Mouse (Mus musculus) cerebellum, adult 11-12 months (tissue): Measurements from ENCODE around the gene Tyrobp.

ENCODE experiments used
- DNase-seq: peaks from one replicate; pipeline ENCODE4 v3.0.0; 2022

Gene Tyrobp

DNA sequence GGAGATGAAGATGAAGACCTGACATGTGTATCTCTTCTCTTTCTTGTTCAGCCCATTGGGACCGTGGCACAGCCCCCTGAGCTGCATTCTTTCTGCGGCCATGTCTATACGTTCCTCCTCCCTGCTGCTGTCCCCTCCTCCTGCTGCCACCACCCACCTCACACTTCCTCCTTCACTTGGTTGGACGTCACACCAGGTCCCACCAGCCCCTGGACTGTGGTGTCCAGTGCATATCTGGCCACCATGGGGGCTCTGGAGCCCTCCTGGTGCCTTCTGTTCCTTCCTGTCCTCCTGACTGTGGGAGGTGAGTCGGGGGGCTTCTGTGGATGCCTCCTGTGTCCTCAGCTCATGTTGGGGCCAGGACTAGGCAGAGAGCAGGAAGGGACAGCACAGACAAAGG is at the start of gene Tyrobp:
Gene Tyrobp (plus strand): TSS at position 165 of the 400 bp plus-strand sequence.
- no peak for DNase-seq

DNA sequence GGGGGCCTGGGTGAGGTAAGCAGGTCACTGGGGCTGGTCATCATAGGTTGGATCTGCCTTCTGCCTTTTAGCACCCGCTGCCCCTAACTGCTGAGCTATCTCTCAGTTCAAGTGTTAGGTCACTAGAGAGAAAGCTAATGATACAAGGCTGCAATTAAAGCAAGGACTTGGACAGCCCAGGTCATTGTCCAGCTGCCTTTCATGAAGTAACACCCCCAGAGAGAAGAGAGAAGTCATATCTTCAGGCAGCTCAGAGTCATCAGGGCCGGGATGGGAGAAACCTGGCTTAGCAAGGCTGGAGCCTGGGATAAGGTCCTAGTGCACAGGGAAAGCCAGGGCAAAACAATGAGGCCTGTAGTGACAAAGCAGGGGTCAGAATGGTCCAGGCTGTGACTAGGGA is 46.1 kb upstream of the Tyrobp start:
- DNase-seq: peak; percentile 1

DNA sequence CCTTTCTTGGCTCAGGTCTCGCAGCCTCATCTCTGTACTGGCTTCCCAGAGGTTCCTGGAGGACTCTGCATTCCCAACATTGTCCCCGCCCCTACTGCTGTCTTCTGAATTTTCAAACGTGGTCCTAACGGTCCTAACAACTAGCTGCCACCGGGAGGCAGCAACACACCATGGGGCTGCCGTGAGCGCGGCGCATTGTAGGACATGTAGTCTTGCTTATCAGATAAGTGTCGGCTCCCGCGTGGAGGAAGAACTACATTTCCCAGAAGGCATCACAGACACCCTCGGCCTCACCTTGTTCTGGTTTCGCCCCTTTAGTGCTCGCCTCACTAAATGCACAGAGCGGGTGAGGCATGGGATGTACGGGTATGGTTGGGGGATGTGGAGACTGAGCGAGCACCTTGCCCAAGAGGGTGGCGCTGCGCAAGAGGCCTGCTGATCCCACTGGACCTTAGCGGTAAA is 40.0 kb upstream of the Tyrobp start:
- peak; percentile 97 for DNase-seq

DNA sequence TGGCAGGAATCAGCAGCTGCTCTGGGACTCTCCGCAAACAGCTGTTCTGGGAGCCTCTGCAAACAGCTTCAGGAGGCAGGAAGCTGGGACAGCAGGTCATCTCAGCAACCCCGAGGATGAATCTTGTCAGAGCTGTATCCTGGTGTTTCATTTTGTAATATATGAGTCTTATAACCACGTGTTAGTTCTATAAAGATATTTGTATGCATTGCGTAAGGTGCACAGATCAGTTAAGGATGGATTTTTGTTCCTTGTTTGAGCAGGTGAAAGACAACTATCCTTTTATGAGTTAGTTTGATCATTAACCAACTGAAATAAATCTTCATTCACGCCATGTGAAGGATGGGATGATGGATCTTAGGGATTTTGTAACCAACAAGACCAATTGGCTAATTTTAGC is 33.5 kb upstream of the Tyrobp start:
- no peak for DNase-seq

DNA sequence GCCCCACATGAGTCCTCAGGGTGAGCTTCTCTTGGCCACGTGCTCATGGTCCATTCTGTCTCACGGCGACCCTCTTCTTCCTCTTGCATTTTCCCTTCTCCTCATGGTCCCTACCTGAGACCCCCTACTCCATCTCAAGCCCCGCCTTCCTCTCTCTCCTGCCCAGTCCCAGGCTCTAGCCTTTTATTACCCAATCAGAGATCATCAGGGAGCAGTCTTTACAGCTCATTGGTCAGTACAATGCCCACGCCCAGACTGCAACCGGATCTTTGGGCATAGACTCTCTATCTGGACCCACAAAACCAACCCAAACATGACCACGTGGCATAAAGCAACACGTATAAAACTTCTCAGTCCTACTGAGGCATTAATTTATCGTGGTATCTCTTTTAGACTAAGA is 29.5 kb upstream of the Tyrobp start:
- DNase-seq: no peak

DNA sequence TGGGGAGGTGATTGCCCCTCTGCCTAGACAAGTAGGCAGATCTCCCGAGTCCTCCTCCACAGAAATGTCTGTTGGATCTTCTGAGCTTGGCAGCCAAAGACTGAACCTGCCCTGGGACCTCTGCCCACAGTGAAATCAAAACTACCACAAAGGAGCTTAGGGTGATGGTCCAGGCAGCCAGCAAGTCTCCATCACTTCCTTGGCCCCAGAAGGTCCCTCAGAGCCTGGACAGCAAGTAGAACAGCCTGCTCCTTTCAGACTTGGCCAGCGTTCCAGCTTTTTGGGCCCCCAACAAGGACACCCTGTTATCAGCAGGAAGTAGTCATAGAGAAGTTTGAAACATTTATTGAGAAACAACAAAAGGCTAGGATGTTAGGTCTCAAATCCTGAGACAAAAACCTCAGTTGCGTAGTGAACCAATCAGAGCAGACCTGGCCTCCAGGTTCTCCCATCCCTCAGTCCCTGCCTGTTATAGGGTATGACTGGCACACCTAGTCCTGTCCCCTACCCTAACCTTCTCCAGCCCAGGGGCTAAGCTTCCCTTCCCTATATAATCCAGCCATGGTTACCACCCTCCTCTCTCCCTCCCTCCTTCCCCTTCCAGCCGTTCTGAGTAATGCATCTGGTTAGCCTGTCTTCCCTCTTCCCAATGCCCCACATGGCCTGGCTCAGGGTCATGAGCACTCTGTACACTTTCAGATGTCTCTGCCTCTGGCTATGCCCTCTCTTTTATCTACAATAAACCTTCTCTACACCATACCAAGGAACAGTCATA is 20.6 kb upstream of the Tyrobp start:
- DNase-seq: no peak

DNA sequence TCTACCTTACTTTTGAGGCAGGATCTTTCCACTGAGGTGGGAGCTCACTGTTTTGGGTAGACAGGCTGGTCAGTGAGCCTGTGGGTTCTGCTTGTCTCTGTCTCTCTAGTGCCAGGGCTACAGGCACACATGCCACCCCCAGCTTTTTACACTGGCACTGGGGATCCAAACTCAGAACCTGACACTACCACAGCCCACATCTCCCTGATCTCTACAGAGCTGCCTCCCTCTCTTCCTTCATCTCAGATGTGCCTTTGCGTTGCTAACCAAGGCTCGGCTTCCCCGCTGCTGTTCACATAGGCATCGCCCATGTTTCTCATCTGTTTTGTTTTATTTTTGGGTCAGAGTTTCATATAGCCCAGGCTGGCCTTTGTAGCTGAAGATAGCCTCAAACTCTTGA is 19.9 kb upstream of the Tyrobp start:
- DNase-seq: no peak

DNA sequence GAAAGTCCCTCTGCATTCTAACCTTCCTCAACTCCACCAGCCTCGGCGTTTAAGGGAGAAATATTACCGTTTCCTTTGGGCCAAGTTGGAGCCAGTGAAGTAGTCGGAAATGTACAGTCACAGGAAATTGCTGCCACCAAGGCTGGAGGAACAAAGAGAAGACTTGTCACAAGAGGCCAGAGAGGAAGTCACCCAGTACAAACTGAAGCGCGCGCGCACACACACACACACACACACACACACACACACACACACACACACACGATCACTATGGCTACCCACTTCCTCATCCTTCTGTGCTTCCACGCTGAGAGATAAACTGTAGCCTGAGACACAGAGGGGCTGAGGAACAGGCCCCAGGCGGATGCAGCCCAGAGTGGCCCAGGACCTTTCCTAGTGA is 19.2 kb upstream of the Tyrobp start:
- DNase-seq: no peak

DNA sequence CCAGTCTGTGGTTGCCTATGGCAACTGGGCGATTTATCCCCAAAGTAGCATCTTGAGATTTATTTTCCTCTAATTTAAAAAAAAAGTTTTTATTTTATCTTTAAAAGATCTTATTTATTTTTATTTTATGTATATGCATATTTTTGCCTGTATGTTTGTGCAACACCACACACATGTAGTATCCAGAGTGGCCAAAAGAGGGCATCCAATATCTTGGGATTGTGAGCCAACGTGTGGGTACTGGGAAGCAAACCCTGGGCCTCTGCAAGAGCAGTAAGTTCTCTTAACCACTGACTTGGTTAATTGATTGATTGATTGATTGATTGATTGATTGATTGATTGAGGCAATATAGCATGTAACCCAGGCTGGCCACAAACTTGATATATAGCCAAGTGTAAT is 18.7 kb upstream of the Tyrobp start:
- no peak for DNase-seq

DNA sequence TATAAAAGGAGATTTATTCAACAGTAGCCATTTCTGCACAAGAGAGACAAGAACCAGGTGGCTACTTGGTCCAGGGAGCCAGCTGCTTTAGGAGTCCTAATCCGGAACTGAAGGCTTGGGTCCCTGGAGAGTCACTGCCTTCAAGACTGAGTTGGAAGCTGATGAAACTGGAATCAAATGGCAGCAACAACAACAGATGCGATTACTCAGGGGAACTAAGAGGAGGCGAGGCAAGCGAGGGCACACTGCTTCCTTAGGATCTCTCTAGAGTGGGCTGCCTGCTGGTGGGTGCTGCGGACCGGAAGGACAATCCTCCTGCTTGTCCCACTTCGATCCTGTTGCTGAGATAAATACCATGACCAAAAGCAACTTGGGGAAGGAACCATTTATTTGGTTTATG is 13.9 kb upstream of the Tyrobp start:
- DNase-seq: no peak

DNA sequence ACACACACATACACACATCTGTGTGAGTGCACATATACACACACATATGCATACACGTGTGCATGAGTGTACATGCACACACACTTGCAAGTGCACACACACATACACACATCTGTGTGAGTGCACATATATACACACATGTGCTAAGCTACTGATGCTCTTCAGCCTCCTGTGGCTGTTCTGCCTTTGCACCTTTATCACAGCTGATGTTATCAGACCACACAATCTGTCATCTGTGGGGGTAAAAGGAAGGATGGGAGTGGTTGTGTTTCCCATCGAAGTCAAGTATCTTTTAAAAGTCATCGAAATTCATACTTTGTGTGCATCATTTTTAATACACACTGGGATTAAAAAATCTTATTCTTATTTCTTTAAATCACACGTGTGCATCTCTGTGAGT is 11.2 kb upstream of the Tyrobp start:
- no peak for DNase-seq

DNA sequence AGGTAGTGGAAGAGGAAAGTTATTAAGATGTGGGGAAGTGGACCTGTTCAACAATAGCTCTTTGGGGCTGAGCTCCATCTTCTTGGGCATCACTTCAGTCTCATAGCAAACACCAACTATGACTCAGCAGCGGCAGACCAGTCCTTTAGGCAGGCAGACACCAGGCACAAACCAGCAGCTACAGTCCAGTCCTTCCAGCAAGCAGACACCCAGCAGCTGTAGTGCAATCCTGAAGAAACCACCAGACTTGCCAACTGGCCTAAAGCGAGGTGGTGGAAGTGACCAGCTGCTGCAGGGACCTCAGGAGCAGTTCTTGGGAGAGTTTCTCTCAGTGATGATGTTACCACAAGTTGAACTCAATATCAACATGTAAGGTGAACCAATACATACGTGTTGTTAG is 4.9 kb upstream of the Tyrobp start:
- no peak for DNase-seq

DNA sequence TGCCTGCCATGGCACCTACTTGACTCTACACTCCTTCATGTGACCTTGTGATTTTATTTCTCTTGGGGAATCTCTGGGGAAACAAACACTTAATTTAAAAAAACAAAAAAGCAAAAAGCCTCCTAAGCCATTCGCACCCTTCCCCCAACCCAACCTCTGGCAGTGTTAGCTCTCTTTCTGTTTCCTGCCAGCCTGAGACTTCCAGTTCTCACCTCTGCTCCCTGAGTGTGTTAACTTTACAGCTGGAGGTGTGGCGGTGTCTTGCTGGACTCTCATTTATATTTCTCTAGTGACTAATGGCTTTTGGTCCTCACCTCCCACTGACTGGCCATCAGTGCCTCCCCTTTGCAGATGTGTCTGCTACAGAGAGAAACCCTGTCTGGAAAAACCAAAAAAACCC is 3.8 kb upstream of the Tyrobp start:
- no peak for DNase-seq

DNA sequence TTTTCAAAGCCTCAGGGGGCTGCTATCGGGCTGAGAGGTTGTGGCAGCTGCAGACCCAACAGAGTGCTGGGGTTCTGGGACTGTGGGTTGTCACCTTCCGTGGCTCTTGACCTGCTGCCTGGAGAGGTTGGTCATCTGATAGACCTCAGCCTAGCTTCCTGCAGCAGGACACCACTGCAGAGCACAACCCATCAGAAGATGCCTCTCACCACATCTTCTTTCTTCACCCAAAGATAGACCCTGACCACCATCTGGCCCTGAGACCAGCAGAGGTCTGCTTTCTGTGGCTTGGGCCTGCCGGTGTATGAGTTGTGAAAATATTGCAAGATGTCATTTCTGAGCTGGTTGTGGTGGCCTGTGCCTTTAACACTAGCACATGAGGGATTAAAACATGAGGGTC is 2.5 kb upstream of the Tyrobp start:
- DNase-seq: no peak

DNA sequence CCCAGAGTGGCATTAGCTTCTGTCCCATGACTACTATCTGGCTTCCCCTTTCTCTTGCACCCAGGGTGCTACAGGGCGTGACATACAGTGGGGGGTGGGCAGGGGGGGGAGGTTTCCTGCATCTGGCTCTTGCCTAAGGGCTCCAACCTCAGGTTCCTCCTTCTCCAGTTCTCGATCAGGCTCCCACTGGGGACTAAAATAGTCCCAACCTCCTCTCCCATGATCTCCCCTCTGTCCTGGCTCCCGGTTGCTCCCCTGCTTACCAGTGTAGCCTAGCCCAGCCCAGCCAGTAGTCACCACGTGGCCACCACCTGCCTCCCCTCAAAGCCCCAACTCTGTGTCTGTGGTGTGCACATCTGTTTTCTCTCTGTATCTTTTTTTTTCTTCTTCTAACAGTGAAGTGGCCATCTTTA is 819 bp upstream of the Tyrobp start:
- DNase-seq: no peak

DNA sequence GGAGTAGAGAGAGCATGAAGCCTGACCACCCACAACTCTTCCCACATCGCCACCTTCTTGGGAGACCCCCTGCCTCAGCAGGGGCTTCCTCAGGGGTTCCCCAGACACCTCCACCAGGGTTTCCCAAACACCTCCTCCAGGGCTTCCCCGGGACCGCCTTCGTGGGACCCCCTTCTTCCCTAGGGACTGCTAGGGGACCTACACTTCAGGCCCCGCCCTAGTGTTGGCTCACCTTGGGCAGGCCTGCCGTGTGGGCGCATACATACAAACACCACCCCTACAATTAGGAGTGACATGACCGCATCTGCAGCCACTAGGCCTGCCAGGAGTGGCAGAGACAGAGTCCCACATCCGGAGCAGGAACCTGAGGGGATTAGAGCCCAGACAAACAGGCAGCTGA is 4.3 kb downstream of the Tyrobp start:
- peak; percentile 23 for DNase-seq

DNA sequence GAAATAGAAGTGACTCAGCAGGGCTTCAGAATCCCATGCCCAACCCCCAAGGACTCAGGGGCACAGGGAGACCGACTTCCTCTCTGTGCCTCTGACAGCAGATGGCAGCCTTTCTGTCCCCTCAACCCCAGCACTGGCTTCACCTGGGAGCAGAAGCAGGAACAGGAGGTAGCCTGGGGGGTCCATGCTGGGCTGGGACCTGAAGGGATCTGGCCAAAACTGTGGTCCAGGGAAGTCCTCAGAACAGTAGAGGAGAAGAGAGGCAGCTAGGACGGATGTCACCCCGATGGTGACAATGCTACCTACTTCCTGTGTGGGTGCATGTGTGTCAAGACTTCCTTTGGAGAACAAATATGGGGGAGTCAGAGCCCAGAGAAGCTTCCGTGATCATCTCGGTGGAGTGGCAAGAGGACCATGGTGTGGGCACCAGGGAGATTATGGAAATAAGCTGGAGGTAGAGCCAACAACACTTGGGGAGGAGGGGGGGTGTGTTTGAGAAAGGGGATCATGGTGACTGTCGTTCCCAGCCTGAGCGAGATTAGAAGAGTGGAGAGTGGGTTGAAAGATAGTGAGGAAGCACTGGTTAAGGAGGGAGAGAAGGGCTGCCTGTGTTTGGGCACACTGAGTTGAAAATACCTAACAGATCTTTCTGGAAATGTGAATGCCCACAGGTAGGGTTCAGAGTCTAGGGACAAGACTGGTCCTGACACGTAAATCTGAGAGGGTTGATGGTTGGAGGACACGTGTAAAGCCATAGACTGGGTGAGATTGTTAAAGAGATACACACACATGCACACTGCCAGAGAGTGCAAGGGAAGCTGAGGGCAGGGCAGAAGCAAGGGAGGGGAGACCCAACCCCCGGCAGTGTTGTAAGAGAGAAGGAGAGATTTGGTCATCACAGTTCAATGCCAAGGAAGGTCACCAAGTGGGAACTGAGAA is 6.3 kb downstream of the Tyrobp start, which contains the start of gene Hcst:
Gene Hcst (minus strand): TSS at position 294 of the 939 bp plus-strand sequence.
- peak; percentile 29 for DNase-seq

DNA sequence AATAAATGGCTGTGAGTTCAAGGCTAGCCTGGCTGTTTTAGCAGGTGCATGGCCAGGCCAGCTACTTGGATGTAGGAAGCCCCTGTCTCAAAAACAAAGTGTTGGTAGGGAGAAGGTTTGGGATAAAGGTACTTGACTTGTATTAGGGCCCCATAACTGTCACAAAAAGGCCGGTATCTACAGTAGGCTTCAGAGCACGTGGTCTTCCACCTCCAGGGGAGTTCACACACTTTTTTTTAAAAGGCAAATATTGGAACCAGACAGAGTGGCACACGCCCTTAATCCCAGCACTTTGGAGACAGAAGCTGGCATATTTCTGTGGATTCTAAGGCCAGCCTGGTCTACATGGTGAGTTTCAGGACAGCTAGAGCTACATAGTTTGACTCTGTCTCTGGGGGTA is 7.1 kb downstream of the Tyrobp start:
- DNase-seq: no peak

DNA sequence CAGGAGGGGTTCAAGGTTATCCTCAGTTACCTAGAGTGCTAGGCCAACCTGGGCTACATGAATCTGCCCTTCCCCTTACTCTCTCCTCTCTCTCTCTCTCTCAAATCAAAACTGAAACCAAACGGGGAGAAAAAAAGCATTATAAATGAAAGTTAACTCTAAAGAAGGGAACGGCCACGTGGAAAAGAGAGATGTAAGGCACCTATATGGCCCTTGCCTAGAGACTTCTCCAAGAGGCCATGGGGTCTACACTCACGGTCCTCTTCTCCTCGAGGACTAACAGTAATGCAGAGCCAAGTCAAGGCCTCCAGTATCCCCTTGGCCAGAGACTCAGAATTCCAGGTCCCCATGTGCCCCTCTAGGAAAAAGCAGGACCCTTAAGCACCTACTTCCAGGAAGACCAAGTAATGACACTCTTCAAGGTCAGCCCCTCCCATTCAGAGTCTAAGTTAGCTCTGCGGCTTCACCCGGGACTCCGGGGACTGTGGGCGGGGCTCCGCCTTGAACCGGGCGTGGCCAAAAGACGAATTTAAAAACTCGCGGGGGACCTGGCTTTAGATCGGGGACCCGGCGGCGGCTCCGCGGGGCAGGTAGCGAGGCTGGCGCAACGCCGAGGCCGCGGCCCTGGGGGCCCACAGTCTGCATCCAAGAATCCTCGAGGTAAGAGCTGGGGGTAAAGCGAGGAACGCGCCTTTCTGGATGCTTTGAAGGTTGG is 7.8 kb downstream of the Tyrobp start, which contains the start of gene Nfkbid:
Gene Nfkbid (plus strand): TSS at position 558 of the 715 bp plus-strand sequence.
- DNase-seq: peak; percentile 79

DNA sequence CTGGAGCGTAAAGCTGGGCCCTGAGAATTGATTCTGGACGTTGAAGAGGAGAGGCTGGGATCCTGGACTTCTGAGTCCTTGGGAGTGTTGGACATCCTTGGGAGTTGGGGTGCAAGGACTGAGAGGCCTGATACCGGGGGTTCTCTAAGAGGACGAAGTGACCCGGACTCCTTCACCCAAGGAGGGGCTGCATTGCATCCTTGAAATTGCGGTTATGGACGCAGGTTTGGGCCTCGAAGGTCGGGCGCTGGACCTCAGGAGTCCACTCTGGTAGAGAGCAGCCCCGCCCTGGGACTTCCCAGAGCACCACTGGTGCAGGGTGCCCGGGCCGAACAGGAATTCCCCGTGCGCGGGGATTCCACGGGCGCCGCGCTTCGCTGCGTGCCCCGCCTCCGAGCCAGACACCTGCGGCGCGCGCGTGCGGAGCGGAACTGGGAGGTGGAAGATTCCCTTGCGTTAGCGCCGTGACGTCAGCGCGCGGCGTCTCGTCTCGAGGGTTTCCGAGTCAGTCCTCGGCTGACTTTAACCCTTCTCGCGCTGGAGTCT is 8.4 kb downstream of the Tyrobp start:
- peak; percentile 92 for DNase-seq

DNA sequence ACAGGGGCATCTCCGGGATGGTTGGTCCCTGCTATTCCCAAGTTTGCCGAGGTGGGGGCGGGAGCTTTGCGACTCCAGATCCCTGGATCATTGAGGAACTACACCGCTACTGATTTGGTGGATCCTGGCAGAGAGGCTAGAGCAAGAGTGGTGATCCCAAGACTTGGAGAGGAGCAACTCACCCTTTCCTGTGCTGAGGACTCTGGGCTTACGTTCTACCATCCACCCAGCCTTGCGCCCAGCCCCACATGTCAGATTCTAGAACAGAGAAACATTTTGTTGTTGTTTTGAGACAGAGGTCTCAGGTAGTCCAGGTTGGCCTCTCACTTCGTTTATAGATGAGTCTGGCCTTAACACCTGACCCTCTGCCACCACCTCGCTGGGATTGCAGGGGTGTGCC is 9.0 kb downstream of the Tyrobp start:
- DNase-seq: no peak

DNA sequence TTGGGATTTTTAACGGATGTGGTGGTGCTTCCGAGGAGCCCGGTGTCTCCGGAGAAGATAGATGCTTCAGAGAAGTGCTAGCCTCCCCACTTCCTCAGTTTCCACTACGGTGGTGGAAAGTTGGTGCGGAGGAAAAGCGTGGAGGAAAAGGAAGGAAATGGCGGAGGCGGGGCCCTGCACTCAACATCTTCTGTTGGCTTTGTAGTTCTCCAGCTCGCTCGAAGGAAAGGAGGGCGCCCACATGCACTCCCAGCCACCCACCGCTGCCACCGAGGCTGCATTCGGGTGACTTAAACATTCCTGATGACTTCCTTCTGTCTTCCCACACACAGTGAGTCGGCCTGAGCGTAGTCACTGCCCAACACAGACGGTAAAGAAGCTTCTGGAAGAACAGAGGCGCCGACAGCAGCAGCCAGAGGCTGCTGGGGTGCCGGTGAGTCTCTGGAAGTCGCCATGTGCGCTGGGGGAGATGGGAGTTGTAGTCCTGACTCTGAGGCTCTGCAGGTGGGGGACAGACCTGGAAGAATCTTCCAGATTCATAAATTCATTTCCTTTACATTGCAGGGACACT is 9.6 kb downstream of the Tyrobp start:
- DNase-seq: peak; percentile 51
